Mouse (Mus musculus) kidney, adult 2 months (tissue): ENCODE data around the gene Grcc10. TPM values are rescaled to one million over a fixed set of nuclear protein-coding genes. Genes with fewer than 3 reads are reported as not detected.

Experiments used
- DNase-seq: peaks from one replicate; pipeline ENCODE4 v3.0.0; 2021
- H3K27ac ChIP-seq: fragments of 200-500 bp; 2 replicates; pipeline ENCODE4 v1.5.1; 2012; ENCODE audit warnings: low read depth, low read length, control low read depth, inconsistent platforms; ENCODE audit not compliant: insufficient read depth
- H3K27me3 ChIP-seq: fragments of 200-500 bp; replicated peaks from 2 replicates; pipeline ENCODE4 v1.6.1; 2012; ENCODE audit warnings: mild to moderate bottlenecking, moderate library complexity, low read length, inconsistent platforms; ENCODE audit not compliant: control insufficient read depth, insufficient read depth
- H3K36me3 ChIP-seq: fragments of 200-500 bp; 2 replicates; pipeline ENCODE4 v1.6.1; 2012; ENCODE audit warnings: mild to moderate bottlenecking, moderate library complexity, low read length, inconsistent platforms; ENCODE audit not compliant: control insufficient read depth, insufficient read depth
- H3K4me1 ChIP-seq: fragments of 200-500 bp; 2 replicates; pipeline ENCODE4 v1.6.1; 2011; ENCODE audit warnings: low read length; ENCODE audit not compliant: control insufficient read depth, insufficient read depth
- H3K4me3 ChIP-seq: fragments of 200-500 bp; 2 replicates; pipeline ENCODE4 v1.5.1; 2011; ENCODE audit warnings: mild to moderate bottlenecking, low read depth, low read length, control low read depth; ENCODE audit not compliant: insufficient read depth
- CTCF ChIP-seq: fragments of 200-500 bp; conservative IDR thresholded peaks from 2 replicates; pipeline ENCODE4 v1.5.1; 2011; ENCODE audit warnings: low read depth, mild to moderate bottlenecking, control low read depth, low read length, moderate library complexity, mixed read lengths; ENCODE audit not compliant: insufficient read depth, insufficient read length
- POLR2A ChIP-seq: fragments of 200-500 bp; IDR thresholded peaks from one replicate; pipeline ENCODE4 v1.6.1; 2011; ENCODE audit warnings: low read depth, low read length, control low read depth
- WGBS: fragments of 180-500 bp; shearing (Covaris S2); methylation state at CpG from one replicate; pipeline ENCODE4 v1.1.7; 2018; 5-methylcytosine and 5-hydroxymethylcytosine counted together
- polyA plus RNA-seq: library from polyadenylated mRNA; depleted of rRNA; stranded (reverse); fragments of >200 nt; gene quantifications from 2 replicates; pipeline ENCODE4 v1.2.3, GENCODE M21; 2012

The Grcc10 gene
- polyA plus RNA-seq, 1 experiment = 474 TPM

- Histone ChIP-seq H3K27ac (no peak overlapping the region), H3K36me3 (no peaks in the 10 kb centered on the region), H3K27me3 (no peaks in the 10 kb centered on the region), H3K4me3 (no peak overlapping the region), H3K4me1 (peaks cover 2% of the 10 kb centered on the region; the same call in 1 of the 2 replicates)
- DNase-seq = no peak
- TF ChIP-seq CTCF = no peak
- no peak for TF ChIP-seq POLR2A
- WGBS = 63% methylated on average over 19 of the region's 19 CpGs
These were observed 8.5 kb downstream of the Grcc10 start for GRCm38 (mm10) chr6:124732476-124733370.

- Histone ChIP-seq H3K27me3 (no peaks in the 10 kb centered on the region), H3K4me3 (no peak overlapping the region), H3K36me3 (no peaks in the 10 kb centered on the region), H3K4me1 (no peaks in the 10 kb centered on the region), H3K27ac (no peak overlapping the region)
- no peak for DNase-seq
- no peak for TF ChIP-seq CTCF
- TF ChIP-seq POLR2A = no peak
- 85% methylated on average over 7 of the region's 7 CpGs for WGBS
These were observed 10.1 kb downstream of the Grcc10 start for GRCm38 (mm10) chr6:124731038-124731437.

- Histone ChIP-seq H3K27me3 (no peaks in the 10 kb centered on the region), H3K4me3 (no peak overlapping the region), H3K27ac (no peak overlapping the region), H3K4me1 (no peaks in the 10 kb centered on the region), H3K36me3 (no peaks in the 10 kb centered on the region)
- whole genome bisulfite sequencing = 78% methylated on average over 8 of the region's 8 CpGs
- DNase-seq = no peak
- TF ChIP-seq CTCF (no peak), POLR2A (no peak)
These were observed 11.1 kb downstream of the Grcc10 start for GRCm38 (mm10) chr6:124729850-124730705.

GRCm38 (mm10) chr6:124728621-124729020 is 12.6 kb downstream of the Grcc10 start:
- Histone ChIP-seq H3K4me1 (no peaks in the 10 kb centered on the region), H3K36me3 (no peaks in the 10 kb centered on the region), H3K4me3 (no peak overlapping the region), H3K27ac (no peak overlapping the region), H3K27me3 (no peaks in the 10 kb centered on the region)
- TF ChIP-seq POLR2A (no peak), CTCF (no peak)
- DNase-seq = no peak
- WGBS = 92% methylated on average over 10 of the region's 10 CpGs

- Histone ChIP-seq H3K27ac (no peak overlapping the region), H3K4me3 (no peak overlapping the region), H3K4me1 (no peaks in the 10 kb centered on the region), H3K36me3 (no peaks in the 10 kb centered on the region), H3K27me3 (no peaks in the 10 kb centered on the region)
- TF ChIP-seq POLR2A = no peak
- no peak for TF ChIP-seq CTCF
- 88% methylated on average over 10 of the region's 10 CpGs for WGBS
- no peak for DNase-seq
These were observed 16.7 kb downstream of the Grcc10 start for GRCm38 (mm10) chr6:124724472-124724871.

GRCm38 (mm10) chr6:124723541-124723940 is 17.6 kb downstream of the Grcc10 start:
- Histone ChIP-seq H3K36me3 (no peaks in the 10 kb centered on the region), H3K4me1 (no peaks in the 10 kb centered on the region), H3K4me3 (no peak overlapping the region), H3K27ac (no peak overlapping the region), H3K27me3 (no peaks in the 10 kb centered on the region)
- DNase-seq = no peak
- no peak for TF ChIP-seq POLR2A
- no peak for TF ChIP-seq CTCF
- WGBS = 77% methylated on average over 8 of the region's 8 CpGs

GRCm38 (mm10) chr6:124722876-124723473 is 18.2 kb downstream of the Grcc10 start:
- H3K27ac ChIP-seq = no peak overlapping the region
- H3K27me3 ChIP-seq = no peaks in the 10 kb centered on the region
- DNase-seq = no peak
- WGBS = 88% methylated on average over 6 of the region's 6 CpGs
- no peak overlapping the region for H3K4me3 ChIP-seq
- H3K4me1 ChIP-seq = no peaks in the 10 kb centered on the region
- H3K36me3 ChIP-seq = no peaks in the 10 kb centered on the region
- TF ChIP-seq CTCF (no peak), POLR2A (no peak)
